Comparison of ENCODE assay signal across 17 mouse cellular contexts in the genomic region with DNA sequence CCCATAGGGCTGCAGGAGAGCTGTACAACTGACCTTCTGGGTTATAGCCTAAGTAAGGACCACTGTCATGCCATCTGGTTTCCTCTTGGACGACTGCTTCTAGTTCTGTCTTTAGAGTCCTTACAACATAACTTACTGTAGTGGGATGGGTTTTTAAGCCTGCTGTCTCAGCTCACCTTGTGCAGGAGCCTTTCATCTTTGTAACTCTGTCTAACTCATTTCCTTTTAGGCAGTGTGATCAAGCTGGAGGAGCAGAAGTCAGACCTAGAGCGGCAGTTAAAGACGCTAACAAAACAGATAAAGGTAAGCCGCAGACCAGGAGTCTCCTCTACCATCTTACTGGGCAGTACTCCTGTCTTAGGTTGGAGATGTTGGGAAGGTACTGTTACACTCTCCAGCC.
DNase-seq lines count a peak whose midpoint lies in the region; ATAC-seq and TF ChIP-seq lines count a peak whose summit lies in the region.
"Had no signal": no experiment of that assay in that cellular context is flagged by ENCODE, and none has a peak within 500 bp of the region (broad histone marks: within the 10 kb centered on the region; RNA-seq: fewer than 3 reads in every experiment).

No protein-coding gene starts in this region.

- TF ChIP-seq POLR2A in thymus, adult 2 months (IDR thresholded peaks at IDR 0.05; ENCODE audit: control insufficient read depth, extremely low read depth, insufficient read depth, low read length, poor library complexity) = no peak

- H3K27me3 ChIP-seq in thymus, adult 2 months (ENCODE audit: control insufficient read depth, insufficient read depth, low read length) = no peaks in the 10 kb centered on the region
- H3K27me3 ChIP-seq: heart, embryonic 15.5 days had no signal

- TF ChIP-seq CTCF in thymus, adult 2 months (IDR thresholded peaks at IDR 0.05; ENCODE audit: borderline replicate concordance, control insufficient read depth, extremely low read depth, insufficient read depth, low read length, poor library complexity) = no peak

- H3K36me3 ChIP-seq in thymus, adult 2 months (ENCODE audit: control insufficient read depth, insufficient read depth, low read length) = no peaks in the 10 kb centered on the region
- H3K36me3 ChIP-seq: heart, embryonic 15.5 days had no signal

- H3K4me1 ChIP-seq in thymus, adult 2 months (replicated peaks; ENCODE audit: control insufficient read depth, insufficient read depth, low read length) = peaks cover 5% of the 10 kb centered on the region

- DNase-seq in thymus, adult 2 months = peak; percentile 2
- no peak for DNase-seq in thymus, adult 18-20 months
- peak; percentile 47 for DNase-seq in thymus, postnatal 0 days (ENCODE audit: low spot score)
- no peak for DNase-seq in kidney, postnatal 14 days
- DNase-seq in lung, postnatal 14 days = no peak
- no peak for DNase-seq in urinary bladder, adult 2 months (ENCODE audit: low spot score)
- DNase-seq: adrenal gland, adult 2 months; adrenal gland, postnatal 25 days; cerebellum, adult 2 months; cerebellum, postnatal 10 days; heart, adult 2 months had no signal

- H3K4me3 ChIP-seq in thymus, adult 2 months (ENCODE audit: control insufficient read depth, insufficient read depth, low read length) = no peak overlapping the region
- H3K4me3 ChIP-seq: embryonic facial prominence, embryonic 10.5 days; forebrain, embryonic 13.5 days; heart, adult 2 months; heart, embryonic 15.5 days; hindbrain, embryonic 10.5 days had no signal

- whole genome bisulfite sequencing in thymus, adult 2 months = 23% methylated on average over 4 of the region's 4 CpGs

- peak; percentile 57 for ATAC-seq in activated CD4-positive, CD25-positive, alpha-beta regulatory T cell, adult 4 months
- ATAC-seq: forebrain, embryonic 13.5 days had no signal

- no peak overlapping the region for H3K27ac ChIP-seq in thymus, adult 2 months (ENCODE audit: control insufficient read depth, insufficient read depth, low read length)
- H3K27ac ChIP-seq: embryonic facial prominence, embryonic 10.5 days; forebrain, embryonic 13.5 days; heart, adult 2 months; heart, embryonic 15.5 days; hindbrain, embryonic 10.5 days; hindbrain, embryonic 14.5 days had no signal

Comparison
In these comparisons a context has a peak if more than half of its experiments do, and no peak if none do; other contexts are left out.
1. DNase-seq: peak in thymus, adult 2 months (single experiment) and thymus, postnatal 0 days (single experiment); none in thymus, adult 18-20 months (0 of 2), kidney, postnatal 14 days (single experiment), lung, postnatal 14 days (single experiment) and urinary bladder, adult 2 months (single experiment).